Mouse (Mus musculus) limb, embryonic 14.5 days (tissue): ENCODE results near the gene Cyp2c69. TPM values are rescaled to one million over a fixed set of nuclear protein-coding genes. Genes with fewer than 3 reads are reported as not detected.
"Not testable (repeated sequence)": the region's sequence is repeated elsewhere in the genome, so short reads cannot be mapped to it uniquely, and the experiment has no call there.

Experiments
- ATAC-seq: fragments of 200-750 bp; cut with Nextera tagmentation; 2 replicates; pipeline ENCODE4 v1.8.0; 2017; ENCODE audit warnings: low read depth, moderate number of reproducible peaks, moderate TSS enrichment; ENCODE audit not compliant: low FRiP score
- DNase-seq: peaks from one replicate; pipeline ENCODE4 v3.0.0-alpha.2; 2015; ENCODE audit warnings: low spot score
- H3K27ac ChIP-seq: fragments of 300-500 bp; sonication (generic); replicated peaks from 2 replicates; pipeline ENCODE4 v1.5.1; 2014; ENCODE audit warnings: low read depth, mild to moderate bottlenecking, low read length, moderate library complexity, mixed read lengths
- H3K27me3 ChIP-seq: fragments of 300-500 bp; sonication (generic); 2 replicates; pipeline ENCODE4 v1.6.1; 2014; ENCODE audit warnings: low read length, mixed read lengths; ENCODE audit not compliant: control insufficient read depth, insufficient read depth
- H3K36me3 ChIP-seq: fragments of 300-500 bp; sonication (generic); 2 replicates; pipeline ENCODE4 v1.6.1; 2014; ENCODE audit warnings: mild to moderate bottlenecking, low read length, moderate library complexity, mixed read lengths; ENCODE audit not compliant: control insufficient read depth, insufficient read depth
- H3K4me1 ChIP-seq: fragments of 300-500 bp; sonication (generic); 2 replicates; pipeline ENCODE4 v1.6.1; 2014; ENCODE audit warnings: antibody characterized with exemption, low read length, mixed read lengths; ENCODE audit not compliant: control insufficient read depth, insufficient read depth
- H3K4me2 ChIP-seq: fragments of 300-500 bp; sonication (generic); replicated peaks from 2 replicates; pipeline ENCODE4 v1.6.1; 2014; ENCODE audit warnings: low read depth, mild to moderate bottlenecking, low read length, moderate library complexity; ENCODE audit not compliant: severe bottlenecking
- H3K4me3 ChIP-seq: fragments of 300-500 bp; sonication (generic); replicated peaks from 2 replicates; pipeline ENCODE4 v1.5.1; 2014; ENCODE audit warnings: low read length
- H3K9ac ChIP-seq: fragments of 300-500 bp; sonication (generic); 2 replicates; pipeline ENCODE4 v1.6.1; 2014; ENCODE audit warnings: mild to moderate bottlenecking, low read depth, low read length, moderate library complexity; ENCODE audit not compliant: severe bottlenecking
- H3K9me3 ChIP-seq: fragments of 300-500 bp; sonication (generic); 2 replicates; pipeline ENCODE4 v1.6.1; 2016; ENCODE audit warnings: low read length; ENCODE audit not compliant: control insufficient read depth
- POLR2A ChIP-seq: fragments of 200-500 bp; IDR thresholded peaks from 2 replicates; pipeline ENCODE4 v1.8.0; 2012; ENCODE audit warnings: inconsistent platforms, mild to moderate bottlenecking, moderate library complexity, borderline replicate concordance; ENCODE audit not compliant: insufficient read depth, insufficient read length; ENCODE audit errors: extremely low read depth
- WGBS: fragments of 180-500 bp; shearing (Covaris S2); extraction: QIAGEN DNeasy Blood & Tissue Kit; methylation state at CpG from one replicate; pipeline ENCODE4 v1.1.7; 2014; 5-methylcytosine and 5-hydroxymethylcytosine counted together
- polyA plus RNA-seq, 2 experiments: library from polyadenylated mRNA; depleted of rRNA in 1 of 2; stranded (reverse) in 1 of 2; unstranded in 1 of 2; fragments of >200 nt; fragmentation: Nextera tagmentation in 1 of 2; extraction: Ambion mirVana in 1 of 2; gene quantifications; 2 replicates each; pipeline versions ENCODE4 v1.2.1 to v1.2.3; 2012 to 2014

Cyp2c69 gene
- not detected in 2 replicates for polyA plus RNA-seq (2012; rRNA removed)
- not detected in 2 replicates for polyA plus RNA-seq (2014; fragmentation: Nextera tagmentation; extraction: Ambion mirVana)

DNA sequence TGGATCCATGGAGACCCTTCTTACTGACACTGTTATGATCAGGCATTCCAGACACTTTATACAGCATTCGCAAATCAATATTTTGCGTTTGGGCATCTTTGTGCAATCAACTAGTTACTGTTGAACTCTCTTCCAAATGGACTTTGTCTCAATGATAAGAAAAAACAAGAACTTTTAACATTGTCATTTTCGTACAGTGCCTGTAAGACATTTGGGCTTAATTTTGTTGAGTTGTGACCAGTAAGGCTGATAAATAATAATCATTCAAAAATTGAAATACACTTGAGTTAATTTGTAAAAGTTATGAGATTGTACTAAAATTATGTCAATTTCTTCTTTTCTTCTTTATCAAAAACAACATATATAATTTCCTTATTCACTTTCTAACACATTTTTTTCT lies at the start of gene Cyp2c69:
Gene Cyp2c69, minus strand, starts transcription at position 101 of the 400 bp plus-strand sequence.
- ATAC-seq, H3K27me3 ChIP-seq, H3K4me3 ChIP-seq, DNase-seq, H3K4me2 ChIP-seq, H3K36me3 ChIP-seq, H3K27ac ChIP-seq, H3K9me3 ChIP-seq, H3K4me1 ChIP-seq, H3K9ac ChIP-seq: not testable (repeated sequence)
- WGBS: 88% methylated on average over 3 of the region's 3 CpGs

DNA sequence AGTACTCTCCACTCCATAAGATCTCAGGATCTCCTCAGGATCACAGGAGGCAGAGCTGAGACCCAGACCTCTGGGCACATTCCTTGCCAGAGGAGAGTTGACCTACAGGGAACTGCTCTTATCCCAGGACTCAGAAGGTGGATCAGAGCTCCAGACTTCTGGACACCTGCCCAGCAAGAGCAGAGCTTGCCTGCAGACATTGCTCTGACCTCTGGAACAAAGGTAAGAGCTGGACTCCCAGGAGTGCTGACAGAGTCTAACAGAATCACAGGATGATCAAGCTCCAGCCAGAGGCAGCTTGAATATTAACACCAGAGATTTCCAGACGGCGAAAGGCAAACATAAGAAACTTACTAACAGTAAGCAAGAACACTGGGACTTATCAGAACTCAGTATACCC lies 48.8 kb upstream of the Cyp2c69 start:
- H3K4me3 ChIP-seq: no peak overlapping the region
- no peak for ATAC-seq
- 87% methylated on average over 2 of the region's 2 CpGs for WGBS

DNA sequence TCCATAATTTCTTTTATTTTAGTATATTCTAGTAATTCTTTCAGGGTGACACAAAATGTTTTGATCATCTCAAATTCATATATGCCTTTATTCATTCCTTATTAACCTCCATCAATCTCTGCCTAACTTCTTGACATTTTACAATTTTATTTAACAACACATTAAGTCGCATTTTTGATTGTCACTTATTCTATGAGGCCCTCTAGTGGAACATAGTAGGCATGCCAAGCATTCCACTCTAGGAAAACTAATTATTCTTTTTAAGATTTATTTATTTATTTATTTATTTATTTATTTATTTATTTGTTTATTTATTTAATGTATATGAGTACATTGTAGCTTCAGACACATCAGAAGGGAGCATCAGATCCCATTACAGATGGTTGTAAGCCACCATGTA lies 43.4 kb upstream of the Cyp2c69 start:
- H3K36me3 ChIP-seq: no peaks in the 10 kb centered on the region
- no peak overlapping the region for H3K27ac ChIP-seq
- 45% methylated on average over 1 of the region's 1 CpGs for WGBS
- TF ChIP-seq POLR2A: no peak
- no peak overlapping the region for H3K9ac ChIP-seq
- H3K4me2 ChIP-seq: no peak overlapping the region
- ATAC-seq (no peak), DNase-seq (no peak)
- H3K4me3 ChIP-seq: no peak overlapping the region
- H3K4me1 ChIP-seq: no peaks in the 10 kb centered on the region
- H3K9me3 ChIP-seq: no peaks in the 10 kb centered on the region
- no peaks in the 10 kb centered on the region for H3K27me3 ChIP-seq

More for the DNA sequence above, 48.8 kb upstream of the Cyp2c69 start:
- Histone ChIP-seq H3K36me3 (no peaks in the 10 kb centered on the region), H3K27me3 (no peaks in the 10 kb centered on the region), H3K9me3 (no peaks in the 10 kb centered on the region), H3K4me1 (no peaks in the 10 kb centered on the region), H3K27ac (no peak overlapping the region), H3K9ac (no peak overlapping the region), H3K4me2 (no peak overlapping the region)
- no peak for DNase-seq
- no peak for TF ChIP-seq POLR2A

- H3K9me3 ChIP-seq: no peaks in the 10 kb centered on the region
- no peaks in the 10 kb centered on the region for H3K36me3 ChIP-seq
- no peaks in the 10 kb centered on the region for H3K4me1 ChIP-seq
- H3K9ac ChIP-seq: no peak overlapping the region
- 91% methylated on average over 2 of the region's 2 CpGs for WGBS
- H3K27ac ChIP-seq: no peak overlapping the region
- no peak overlapping the region for H3K4me3 ChIP-seq
- DNase-seq (no peak), ATAC-seq (no peak)
- no peaks in the 10 kb centered on the region for H3K27me3 ChIP-seq
- H3K4me2 ChIP-seq: no peak overlapping the region
- no peak for TF ChIP-seq POLR2A
These were observed 15.1 kb upstream of the Cyp2c69 start for GRCm38 (mm10) chr19:39901656-39902055.

GRCm38 (mm10) chr19:39890079-39890478 lies 3.5 kb upstream of the Cyp2c69 start:
- DNase-seq: not testable (repeated sequence)

DNA sequence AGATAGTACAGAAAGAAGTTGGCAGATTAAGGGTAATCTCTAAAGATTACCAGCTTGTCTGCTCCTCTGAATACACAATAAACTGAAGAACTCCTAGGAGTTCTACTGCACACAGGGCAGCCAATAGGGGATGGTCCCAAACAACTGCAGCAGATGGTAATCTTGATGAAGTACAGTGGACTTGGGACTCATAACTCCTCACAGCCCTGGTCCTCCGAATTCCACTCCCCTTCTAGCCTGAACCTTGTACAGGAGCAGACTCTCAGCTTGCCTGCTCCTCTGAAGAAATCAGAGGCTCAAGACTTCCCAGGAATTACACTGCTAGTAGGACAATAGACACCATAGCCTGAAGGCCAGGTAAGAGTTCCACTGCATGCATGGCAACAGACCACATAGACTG lies 20.5 kb downstream of the Cyp2c69 start:
- Histone ChIP-seq H3K27ac (no peak overlapping the region), H3K4me1 (no peaks in the 10 kb centered on the region), H3K4me2 (no peak overlapping the region), H3K4me3 (no peak overlapping the region), H3K36me3 (no peaks in the 10 kb centered on the region), H3K9me3 (no peaks in the 10 kb centered on the region), H3K9ac (no peak overlapping the region), H3K27me3 (no peaks in the 10 kb centered on the region)
- 76% methylated on average over 1 of the region's 1 CpGs for WGBS
- DNase-seq (no peak), ATAC-seq (no peak)
- TF ChIP-seq POLR2A: no peak

More at GRCm38 (mm10) chr19:39890079-39890478, 3.5 kb upstream of the Cyp2c69 start:
- H3K4me2 ChIP-seq, H3K9ac ChIP-seq, H3K27me3 ChIP-seq, ATAC-seq, H3K4me1 ChIP-seq, H3K36me3 ChIP-seq, H3K9me3 ChIP-seq, H3K4me3 ChIP-seq, H3K27ac ChIP-seq: not testable (repeated sequence)
- WGBS: 79% methylated on average over 3 of the region's 3 CpGs

GRCm38 (mm10) chr19:39820931-39821330 lies 65.7 kb downstream of the Cyp2c69 start:
- not testable (repeated sequence) for DNase-seq, H3K27me3 ChIP-seq, H3K36me3 ChIP-seq, H3K4me3 ChIP-seq, H3K4me2 ChIP-seq, H3K27ac ChIP-seq, H3K9me3 ChIP-seq, H3K9ac ChIP-seq, H3K4me1 ChIP-seq, ATAC-seq
- 75% methylated on average over 2 of the region's 2 CpGs for WGBS

- not testable (repeated sequence) for H3K9ac ChIP-seq, H3K27me3 ChIP-seq, H3K27ac ChIP-seq, H3K36me3 ChIP-seq, DNase-seq, H3K4me2 ChIP-seq, H3K4me1 ChIP-seq, H3K4me3 ChIP-seq, ATAC-seq, H3K9me3 ChIP-seq
- WGBS: 84% methylated on average over 1 of the region's 1 CpGs
These were observed 70.2 kb downstream of the Cyp2c69 start for GRCm38 (mm10) chr19:39816400-39816799.
